Mouse (Mus musculus): ENCODE data around the gene Rpl31. TPM values are rescaled to one million over a fixed set of nuclear protein-coding genes. Genes with fewer than 3 reads are reported as not detected.
A peak's percentile ranks its signal among the peaks of the same experiment; 100 is the strongest.

The Rpl31 gene
- polyA plus RNA-seq, 1 experiment from 2014 or later: 396 TPM

DNA sequence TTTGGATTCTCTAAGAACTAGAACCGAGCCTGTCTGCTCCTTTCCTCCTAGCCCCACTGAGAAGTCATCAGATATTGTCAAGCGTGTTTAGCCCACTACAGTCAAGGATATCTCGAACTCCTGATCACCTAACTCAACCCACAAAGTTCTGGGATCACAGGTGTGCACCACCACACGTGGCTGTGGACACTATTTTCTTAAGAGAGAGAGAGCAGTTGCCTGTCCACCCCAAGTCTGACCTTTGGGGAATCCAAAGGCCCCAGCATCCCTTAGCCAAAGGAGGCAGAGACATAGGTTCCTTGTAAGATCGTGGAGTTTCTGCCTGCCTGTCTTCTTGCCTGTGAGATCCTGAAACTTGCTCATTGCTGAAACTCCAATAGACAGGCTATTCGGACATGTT is 597 bp upstream of the Rpl31 start:
- H3K9me3 ChIP-seq (replicated peaks): no peaks in the 10 kb centered on the region
- H3K9ac ChIP-seq: peak overlapping the region; percentile 66
- 27% methylated on average over 6 of the region's 6 CpGs for WGBS
- peak overlapping the region; percentile 97 for H3K4me2 ChIP-seq
- no peak overlapping the region for H3K27ac ChIP-seq (ENCODE audit: poor library complexity, severe bottlenecking)
- ATAC-seq (ENCODE audit: insufficient number of reproducible peaks, low FRiP score): no peak
- H3K27me3 ChIP-seq (replicated peaks): no peaks in the 10 kb centered on the region
- peak overlapping the region; percentile 77 for H3K4me3 ChIP-seq
- peaks cover 20% of the 10 kb centered on the region for H3K4me1 ChIP-seq (replicated peaks)
- H3K36me3 ChIP-seq: peaks cover 32% of the 10 kb centered on the region

DNA sequence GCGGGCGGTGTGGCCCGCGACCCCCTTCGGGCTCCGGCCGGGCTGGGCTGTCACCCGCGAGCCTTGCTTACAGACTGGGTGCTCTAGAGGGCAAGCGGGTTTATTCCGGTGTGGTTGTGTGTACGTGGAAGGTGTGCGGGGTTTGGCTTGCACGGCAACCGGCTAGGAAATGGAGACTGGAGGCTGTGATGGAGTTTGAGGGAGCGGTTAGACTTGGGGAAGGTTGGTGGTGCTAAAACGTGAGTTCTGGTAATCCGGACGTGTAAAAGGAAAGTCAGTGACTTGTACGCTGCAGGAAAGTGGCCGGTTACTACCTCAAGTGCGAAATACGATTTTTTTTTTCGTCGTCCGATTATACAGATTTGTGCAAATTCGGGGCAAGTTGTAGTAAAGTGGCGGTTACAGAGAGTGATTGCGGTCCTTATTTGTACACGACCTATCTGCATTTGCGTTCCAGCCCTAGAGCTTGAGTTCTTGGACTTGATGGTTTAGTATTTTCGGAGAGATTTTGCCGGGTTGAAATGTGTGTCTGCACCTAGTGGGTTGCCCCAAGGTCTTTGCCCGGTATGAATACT is 712 bp downstream of the Rpl31 start:
- Histone ChIP-seq H3K4me2 (peak overlapping the region; percentile 97), H3K36me3 (peaks cover 45% of the 10 kb centered on the region), H3K27me3 (replicated peaks) (no peaks in the 10 kb centered on the region), H3K27ac (ENCODE audit: poor library complexity, severe bottlenecking) (peak overlapping the region; percentile 87), H3K9ac (peak overlapping the region; percentile 91), H3K4me1 (replicated peaks) (peaks cover 16% of the 10 kb centered on the region), H3K4me3 (peak overlapping the region; percentile 77), H3K9me3 (replicated peaks) (no peaks in the 10 kb centered on the region)
- WGBS: under 1% methylated on average over 34 of the region's 34 CpGs
- ATAC-seq (ENCODE audit: insufficient number of reproducible peaks, low FRiP score): peak; percentile 52

DNA sequence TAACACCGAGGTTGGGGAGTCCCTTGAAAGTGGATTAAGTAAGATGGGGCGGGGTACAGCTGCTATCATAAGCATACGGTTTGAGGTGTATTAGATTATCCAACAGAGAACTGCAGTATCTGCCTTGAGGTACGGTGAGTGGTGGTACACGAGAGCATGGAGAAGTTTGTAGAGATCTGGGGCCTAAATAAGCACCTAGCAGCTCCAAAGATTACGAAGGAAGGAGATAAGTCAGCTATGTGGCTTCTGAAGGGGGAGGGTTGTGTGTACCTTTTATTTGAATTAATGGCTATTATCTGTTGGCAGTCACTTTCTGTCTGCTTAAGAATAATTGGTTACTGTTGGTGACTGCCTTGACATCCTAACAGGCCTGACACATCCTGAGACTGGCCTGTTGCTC is 2.8 kb downstream of the Rpl31 start:
- peaks cover 16% of the 10 kb centered on the region for H3K4me1 ChIP-seq (replicated peaks)
- no peak overlapping the region for H3K9ac ChIP-seq
- no peak overlapping the region for H3K4me3 ChIP-seq
- no peaks in the 10 kb centered on the region for H3K27me3 ChIP-seq (replicated peaks)
- H3K27ac ChIP-seq (ENCODE audit: poor library complexity, severe bottlenecking): no peak overlapping the region
- no peak overlapping the region for H3K4me2 ChIP-seq
- 78% methylated on average over 6 of the region's 6 CpGs for WGBS
- H3K9me3 ChIP-seq (replicated peaks): no peaks in the 10 kb centered on the region
- no peak for ATAC-seq (ENCODE audit: insufficient number of reproducible peaks, low FRiP score)
- peaks cover 55% of the 10 kb centered on the region for H3K36me3 ChIP-seq

DNA sequence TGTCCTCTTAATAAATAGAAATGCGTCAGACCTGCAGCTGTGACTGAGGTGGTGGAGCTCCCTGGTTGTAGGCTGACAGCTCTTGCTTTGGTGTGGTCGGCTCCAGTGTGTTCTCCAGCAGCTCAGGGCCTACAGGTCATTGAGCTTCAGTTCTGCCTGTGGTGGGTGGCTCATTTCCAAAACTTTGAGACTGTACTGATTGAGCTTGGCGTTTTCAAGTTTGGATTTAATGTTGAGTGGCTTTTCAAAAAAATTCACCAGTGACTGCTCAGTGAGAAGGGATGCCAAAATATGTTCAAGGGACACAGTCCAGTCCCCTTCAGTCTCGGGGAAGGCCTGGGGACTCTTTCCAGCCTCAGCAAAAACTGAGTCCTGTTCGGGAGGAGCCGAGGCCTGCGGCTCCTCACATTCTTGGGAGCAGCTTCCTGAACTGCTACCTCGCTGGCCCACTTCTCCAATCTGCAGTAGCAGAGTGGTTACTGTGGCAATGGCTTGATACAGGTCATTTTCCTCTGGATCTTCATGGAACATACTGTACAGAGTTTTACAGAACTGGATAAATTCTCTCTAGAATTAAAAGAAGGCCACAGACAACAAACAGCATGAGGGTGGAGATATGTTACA is 4.7 kb downstream of the Rpl31 start:
- no peak overlapping the region for H3K27ac ChIP-seq (ENCODE audit: poor library complexity, severe bottlenecking)
- no peak overlapping the region for H3K9ac ChIP-seq
- H3K4me2 ChIP-seq: no peak overlapping the region
- WGBS: 80% methylated on average over 8 of the region's 8 CpGs
- no peaks in the 10 kb centered on the region for H3K27me3 ChIP-seq (replicated peaks)
- no peak overlapping the region for H3K4me3 ChIP-seq
- H3K4me1 ChIP-seq (replicated peaks): peaks cover 16% of the 10 kb centered on the region
- H3K9me3 ChIP-seq (replicated peaks): no peaks in the 10 kb centered on the region
- peaks cover 66% of the 10 kb centered on the region for H3K36me3 ChIP-seq
- ATAC-seq (ENCODE audit: insufficient number of reproducible peaks, low FRiP score): no peak

DNA sequence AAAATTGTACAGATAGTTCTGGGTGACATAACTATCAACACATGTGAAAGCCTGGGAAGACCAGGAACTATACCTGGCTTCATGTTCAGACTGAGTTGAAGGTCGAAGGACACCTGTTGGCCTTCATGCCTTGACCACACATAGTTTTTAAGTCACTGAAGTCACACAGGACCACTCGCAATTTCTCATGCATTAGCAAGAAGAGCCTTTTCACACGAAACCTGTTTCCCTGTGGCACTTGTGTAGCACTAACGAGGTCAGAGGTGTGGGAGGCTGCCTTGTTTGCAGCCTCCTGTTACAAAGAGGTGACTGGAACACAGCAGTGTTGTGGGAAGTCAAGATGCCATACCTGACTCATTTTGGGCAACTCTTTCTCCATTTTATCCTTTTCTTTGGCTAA is 5.7 kb downstream of the Rpl31 start:
- Histone ChIP-seq H3K4me2 (no peak overlapping the region), H3K4me1 (replicated peaks) (peaks cover 16% of the 10 kb centered on the region), H3K27ac (ENCODE audit: poor library complexity, severe bottlenecking) (no peak overlapping the region), H3K36me3 (peaks cover 74% of the 10 kb centered on the region), H3K9me3 (replicated peaks) (no peaks in the 10 kb centered on the region), H3K4me3 (no peak overlapping the region), H3K27me3 (replicated peaks) (no peaks in the 10 kb centered on the region), H3K9ac (no peak overlapping the region)
- ATAC-seq (ENCODE audit: insufficient number of reproducible peaks, low FRiP score): no peak
- WGBS: 81% methylated on average over 4 of the region's 4 CpGs

DNA sequence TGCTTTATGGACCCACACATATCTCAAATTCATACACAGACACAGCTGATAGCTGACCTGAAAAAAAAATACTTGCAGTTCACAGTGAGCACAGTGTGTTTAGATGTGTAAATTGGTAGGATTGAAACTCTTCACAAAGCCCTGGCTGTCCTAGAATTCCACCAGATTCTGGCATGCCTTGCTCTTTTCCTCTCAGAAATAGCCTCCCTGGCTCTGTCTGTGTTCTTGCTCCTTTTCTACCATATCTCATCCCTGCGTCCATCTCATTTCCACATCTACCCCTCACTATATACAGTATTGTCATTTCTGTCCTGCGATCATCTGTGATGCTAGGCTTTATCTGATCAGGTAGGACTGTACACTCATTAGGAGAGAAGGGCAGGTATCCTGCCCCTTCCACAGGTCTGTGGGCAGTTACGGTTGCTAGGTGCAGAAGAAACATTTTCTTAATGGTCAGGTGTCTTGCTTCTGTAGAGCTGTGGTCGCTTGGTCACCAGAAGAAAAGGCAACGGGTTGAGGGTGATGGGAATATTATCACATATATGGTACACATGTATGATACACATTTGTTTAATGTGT is 6.7 kb downstream of the Rpl31 start:
- H3K9ac ChIP-seq: no peak overlapping the region
- no peak overlapping the region for H3K4me2 ChIP-seq
- no peak overlapping the region for H3K4me3 ChIP-seq
- H3K27ac ChIP-seq (ENCODE audit: poor library complexity, severe bottlenecking): no peak overlapping the region
- H3K9me3 ChIP-seq (replicated peaks): no peaks in the 10 kb centered on the region
- peaks cover 14% of the 10 kb centered on the region for H3K4me1 ChIP-seq (replicated peaks)
- no peaks in the 10 kb centered on the region for H3K27me3 ChIP-seq (replicated peaks)
- WGBS: 86% methylated on average over 5 of the region's 5 CpGs
- ATAC-seq (ENCODE audit: insufficient number of reproducible peaks, low FRiP score): no peak
- H3K36me3 ChIP-seq: peaks cover 69% of the 10 kb centered on the region

DNA sequence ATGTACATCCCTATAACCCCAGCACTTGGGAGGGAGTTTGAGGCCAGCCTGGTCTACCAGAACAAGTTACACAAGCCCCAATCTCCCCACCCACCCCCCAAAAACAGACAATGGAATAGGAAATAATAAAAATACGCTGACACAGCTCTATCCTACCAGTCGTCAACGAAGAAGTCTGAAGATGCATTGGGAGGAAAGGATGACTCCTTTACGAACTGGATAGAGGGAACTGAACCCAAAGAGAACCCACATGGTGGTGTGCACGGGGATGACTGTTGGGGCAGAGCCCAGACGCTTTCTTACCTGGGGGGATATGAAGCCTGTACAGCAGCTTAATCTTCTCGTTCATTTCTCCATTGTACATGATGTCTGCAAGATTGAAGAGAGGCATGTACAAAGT is 8.5 kb downstream of the Rpl31 start:
- H3K27ac ChIP-seq (ENCODE audit: poor library complexity, severe bottlenecking): no peak overlapping the region
- no peak overlapping the region for H3K4me2 ChIP-seq
- no peaks in the 10 kb centered on the region for H3K27me3 ChIP-seq (replicated peaks)
- no peak for ATAC-seq (ENCODE audit: insufficient number of reproducible peaks, low FRiP score)
- peaks cover 6% of the 10 kb centered on the region; the same call in 1 of the 2 replicates for H3K4me1 ChIP-seq (replicated peaks)
- 85% methylated on average over 7 of the region's 7 CpGs for WGBS
- H3K36me3 ChIP-seq: peaks cover 58% of the 10 kb centered on the region
- H3K9me3 ChIP-seq (replicated peaks): no peaks in the 10 kb centered on the region
- no peak overlapping the region for H3K4me3 ChIP-seq
- no peak overlapping the region for H3K9ac ChIP-seq

DNA sequence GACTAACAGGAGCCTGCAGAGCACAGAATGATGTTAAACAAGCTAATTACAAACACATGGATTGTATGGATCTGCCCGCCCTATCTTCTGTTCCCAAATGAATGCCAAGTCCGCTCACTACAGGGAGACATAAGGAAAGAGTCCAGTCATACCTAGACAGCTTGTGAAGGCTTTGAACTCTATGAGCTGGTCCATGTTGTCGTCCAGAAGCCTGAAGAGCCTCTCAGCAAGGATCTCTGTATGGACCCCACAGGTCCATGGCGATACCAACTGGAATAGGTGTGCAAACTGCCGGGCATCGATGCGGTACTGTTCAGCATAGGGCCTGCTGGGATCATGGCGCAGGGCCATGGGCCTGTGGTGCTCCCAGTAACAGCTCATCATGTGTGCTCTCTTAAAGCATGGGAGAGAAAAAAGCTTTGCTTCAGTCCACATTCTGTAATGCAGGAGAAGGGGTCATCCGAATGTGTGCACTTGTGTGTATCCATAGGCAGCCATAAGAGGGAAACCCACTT is 9.1 kb downstream of the Rpl31 start:
- Histone ChIP-seq H3K9ac (no peak overlapping the region), H3K9me3 (replicated peaks) (no peaks in the 10 kb centered on the region), H3K27me3 (replicated peaks) (no peaks in the 10 kb centered on the region), H3K4me3 (no peak overlapping the region), H3K4me1 (replicated peaks) (peaks cover 6% of the 10 kb centered on the region; the same call in 1 of the 2 replicates), H3K27ac (ENCODE audit: poor library complexity, severe bottlenecking) (no peak overlapping the region), H3K36me3 (peaks cover 56% of the 10 kb centered on the region), H3K4me2 (no peak overlapping the region)
- WGBS: 93% methylated on average over 9 of the region's 9 CpGs
- ATAC-seq (ENCODE audit: insufficient number of reproducible peaks, low FRiP score): no peak

DNA sequence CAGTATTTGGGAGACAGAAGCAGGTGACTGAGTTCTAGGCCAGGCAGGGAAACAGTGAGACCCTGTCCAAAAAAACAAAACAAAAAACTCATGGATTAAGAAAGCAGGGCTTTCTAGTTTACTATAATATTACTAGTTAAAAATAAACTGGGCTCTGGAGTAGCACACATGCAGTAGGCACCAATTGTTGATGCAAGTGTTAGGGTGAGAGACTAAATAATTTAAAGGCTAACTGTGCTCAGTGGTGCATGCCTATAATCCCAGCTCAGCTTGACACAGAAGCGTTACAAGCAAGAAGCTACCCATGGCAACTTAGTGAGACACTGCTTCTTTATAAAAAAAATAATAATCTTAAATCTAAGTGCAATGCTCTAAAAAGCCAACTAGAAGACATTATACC is 10.9 kb downstream of the Rpl31 start:
- no peaks in the 10 kb centered on the region for H3K9me3 ChIP-seq (replicated peaks)
- H3K4me2 ChIP-seq: no peak overlapping the region
- no peak overlapping the region for H3K27ac ChIP-seq (ENCODE audit: poor library complexity, severe bottlenecking)
- H3K9ac ChIP-seq: no peak overlapping the region
- 84% methylated on average over 1 of the region's 1 CpGs for WGBS
- no peak overlapping the region for H3K4me3 ChIP-seq
- no peaks in the 10 kb centered on the region for H3K27me3 ChIP-seq (replicated peaks)
- H3K4me1 ChIP-seq (replicated peaks): peaks cover 6% of the 10 kb centered on the region; the same call in 1 of the 2 replicates
- ATAC-seq (ENCODE audit: insufficient number of reproducible peaks, low FRiP score): no peak
- peaks cover 39% of the 10 kb centered on the region for H3K36me3 ChIP-seq

DNA sequence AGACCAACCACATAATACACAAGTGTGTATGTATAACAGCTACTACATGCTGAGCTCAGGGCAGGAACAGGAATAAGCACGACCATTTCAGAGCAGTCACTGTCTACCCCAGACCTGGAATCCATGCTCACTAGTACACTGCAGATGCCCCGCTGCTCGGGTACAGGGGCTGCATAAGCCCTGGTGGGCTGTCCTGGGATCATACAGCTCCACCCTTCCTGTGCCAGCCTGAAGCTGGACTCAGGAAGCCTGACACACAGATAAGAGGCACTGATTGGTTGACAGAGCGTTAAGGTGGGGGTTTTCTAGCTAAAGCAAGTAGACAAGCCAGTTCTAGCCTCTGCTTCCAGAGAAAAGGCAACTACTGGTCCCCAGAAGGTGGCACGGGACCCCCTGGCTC is 11.4 kb downstream of the Rpl31 start:
- ATAC-seq (ENCODE audit: insufficient number of reproducible peaks, low FRiP score): peak; percentile 38; the same call in 1 of the 2 replicates

DNA sequence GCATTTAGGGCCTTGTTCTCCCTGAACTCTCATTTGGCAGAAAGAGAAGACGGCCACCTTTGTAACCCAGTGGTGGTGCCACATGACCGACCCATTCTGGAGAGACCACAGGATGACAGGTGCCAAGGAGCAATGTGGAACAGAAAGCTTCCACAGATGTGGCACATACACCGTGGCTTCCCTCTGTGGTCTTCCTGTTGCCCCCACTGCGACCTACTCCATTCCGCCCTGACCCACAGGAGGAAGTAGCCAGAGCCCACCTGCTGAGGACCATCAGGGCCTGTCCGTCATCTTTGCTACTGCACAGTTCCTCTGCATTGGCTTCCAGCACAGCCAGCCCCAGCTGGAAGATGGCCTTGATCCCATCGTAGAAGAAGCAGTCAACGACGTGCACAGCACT is 13.4 kb downstream of the Rpl31 start:
- WGBS: 82% methylated on average over 9 of the region's 9 CpGs
- Histone ChIP-seq H3K36me3 (peaks cover 50% of the 10 kb centered on the region), H3K4me1 (replicated peaks) (peaks cover 6% of the 10 kb centered on the region; the same call in 1 of the 2 replicates), H3K9ac (no peak overlapping the region), H3K9me3 (replicated peaks) (no peaks in the 10 kb centered on the region), H3K27ac (ENCODE audit: poor library complexity, severe bottlenecking) (no peak overlapping the region), H3K27me3 (replicated peaks) (no peaks in the 10 kb centered on the region), H3K4me2 (no peak overlapping the region), H3K4me3 (no peak overlapping the region)
- no peak for ATAC-seq (ENCODE audit: insufficient number of reproducible peaks, low FRiP score)

More for the DNA sequence above, 11.4 kb downstream of the Rpl31 start:
- H3K36me3 ChIP-seq: peaks cover 36% of the 10 kb centered on the region
- peaks cover 6% of the 10 kb centered on the region; the same call in 1 of the 2 replicates for H3K4me1 ChIP-seq (replicated peaks)
- H3K27me3 ChIP-seq (replicated peaks): no peaks in the 10 kb centered on the region
- no peak overlapping the region for H3K4me2 ChIP-seq
- no peak overlapping the region for H3K9ac ChIP-seq
- H3K4me3 ChIP-seq: no peak overlapping the region
- WGBS: 41% methylated on average over 5 of the region's 5 CpGs
- no peaks in the 10 kb centered on the region for H3K9me3 ChIP-seq (replicated peaks)
- no peak overlapping the region for H3K27ac ChIP-seq (ENCODE audit: poor library complexity, severe bottlenecking)
